Mouse (Mus musculus): ENCODE results near the gene Gm21778. TPM values are rescaled to one million over a fixed set of nuclear protein-coding genes. Genes with fewer than 3 reads are reported as not detected.
"Not testable (repeated sequence)": the region's sequence is repeated elsewhere in the genome, so short reads cannot be mapped to it uniquely, and the experiment has no call there.

Gene Gm21778
- polyA plus RNA-seq (2015; fragmentation: Nextera tagmentation; extraction: Ambion mirVana), result not detected in 2 replicates

GRCm38 (mm10) chrY:5942160-5942559 lies at the start of gene Gm21778:
Gene Gm21778, plus strand, starts transcription at chrY:5942460.
- not testable (repeated sequence) for H3K27ac ChIP-seq; ATAC-seq (ENCODE audit: insufficient number of reproducible peaks, low FRiP score, low TSS enrichment, low read depth); H3K27me3 ChIP-seq; H3K4me3 ChIP-seq; H3K9me3 ChIP-seq; H3K4me1 ChIP-seq; H3K36me3 ChIP-seq; H3K9ac ChIP-seq; H3K4me2 ChIP-seq

Other genes starting within 250 kb of the Gm21778 start
- gene Gm20914, start 216.5 kb upstream of the Gm21778 start, polyA plus RNA-seq (2015; fragmentation: Nextera tagmentation; extraction: Ambion mirVana), result not detected in 2 replicates
- not detected in 2 replicates for gene Gm28171, start 149.1 kb upstream of the Gm21778 start, polyA plus RNA-seq (2015; fragmentation: Nextera tagmentation; extraction: Ambion mirVana)